Mouse (Mus musculus): ENCODE measurements around the gene Gopc.

The Gopc gene

GRCm38 (mm10) chr10:52381845-52382591 is at the start of gene Gopc:
Gene Gopc, minus strand, starts transcription at chr10:52382124.
- peak; percentile 97 for DNase-seq

- DNase-seq: no peak
Observed at GRCm38 (mm10) chr10:52430953-52431352, 49.0 kb upstream of the Gopc start.

- DNase-seq: no peak
Observed at GRCm38 (mm10) chr10:52427634-52428415, 45.9 kb upstream of the Gopc start.

- no peak for DNase-seq
Observed at GRCm38 (mm10) chr10:52426314-52426980, 44.5 kb upstream of the Gopc start.

- DNase-seq: peak; percentile 16
Observed at GRCm38 (mm10) chr10:52423097-52423496, 41.2 kb upstream of the Gopc start.

- DNase-seq: no peak
Observed at GRCm38 (mm10) chr10:52421716-52422115, 39.8 kb upstream of the Gopc start.

- DNase-seq: no peak
Observed at GRCm38 (mm10) chr10:52420526-52420925, 38.6 kb upstream of the Gopc start.

- no peak for DNase-seq
Observed at GRCm38 (mm10) chr10:52419402-52419801, 37.5 kb upstream of the Gopc start.

GRCm38 (mm10) chr10:52418931-52419330 is 37.0 kb upstream of the Gopc start:
- DNase-seq: no peak

- DNase-seq: no peak
Observed at GRCm38 (mm10) chr10:52417998-52418860, 36.3 kb upstream of the Gopc start.

GRCm38 (mm10) chr10:52417299-52417997 is 35.5 kb upstream of the Gopc start, which contains the start of gene Nus1:
Gene Nus1, plus strand, starts transcription at chr10:52417547.
- peak; percentile 96 for DNase-seq

GRCm38 (mm10) chr10:52416458-52416857 is 34.5 kb upstream of the Gopc start:
- DNase-seq: no peak

GRCm38 (mm10) chr10:52415020-52415419 is 33.1 kb upstream of the Gopc start:
- DNase-seq: no peak

GRCm38 (mm10) chr10:52407526-52407925 is 25.6 kb upstream of the Gopc start:
- DNase-seq: no peak

GRCm38 (mm10) chr10:52405160-52405559 is 23.2 kb upstream of the Gopc start:
- DNase-seq: no peak

GRCm38 (mm10) chr10:52399722-52400121 is 17.8 kb upstream of the Gopc start:
- no peak for DNase-seq

- no peak for DNase-seq
Observed at GRCm38 (mm10) chr10:52398715-52399114, 16.8 kb upstream of the Gopc start.

- DNase-seq: no peak
Observed at GRCm38 (mm10) chr10:52396647-52397046, 14.7 kb upstream of the Gopc start.

GRCm38 (mm10) chr10:52391208-52391607 is 9.3 kb upstream of the Gopc start:
- no peak for DNase-seq

- no peak for DNase-seq
Observed at GRCm38 (mm10) chr10:52389438-52389837, 7.5 kb upstream of the Gopc start.

- DNase-seq: no peak
Observed at GRCm38 (mm10) chr10:52388922-52389430, 7.1 kb upstream of the Gopc start, which contains the start of gene Nepn. Gene Nepn, plus strand, starts transcription at chr10:52388972.

GRCm38 (mm10) chr10:52387192-52387591 is 5.3 kb upstream of the Gopc start:
- no peak for DNase-seq
